Mouse (Mus musculus) neural tube, embryonic 15.5 days (tissue): ENCODE data around the gene Zswim3. TPM values are rescaled to one million over a fixed set of nuclear protein-coding genes. Genes with fewer than 3 reads are reported as not detected.

Source experiments
- polyA plus RNA-seq: library from polyadenylated mRNA; unstranded; fragments of >200 nt; fragmentation: Nextera tagmentation; extraction: Ambion mirVana; gene quantifications from 2 replicates; pipeline ENCODE4 v1.2.1, GENCODE M21; 2015

Zswim3 gene
- polyA plus RNA-seq, 1 experiment from 2014 or later: 16.2 TPM

Other genes starting within 250 kb of the Zswim3 start
- 1.6 and 10.4 TPM in 2 replicates for gene Wfdc2, start 242.7 kb upstream of the Zswim3 start, polyA plus RNA-seq
- not detected in 2 replicates for gene Spint3, start 231.6 kb upstream of the Zswim3 start, polyA plus RNA-seq
- gene Wfdc6a, start 219.7 kb upstream of the Zswim3 start, polyA plus RNA-seq: 0.31 TPM in 1 of 2 replicates, not detected in the other
- not detected in 2 replicates for gene Eppin, start 211.5 kb upstream of the Zswim3 start, polyA plus RNA-seq
- not detected in 2 replicates for gene Wfdc6b, start 191.6 kb upstream of the Zswim3 start, polyA plus RNA-seq
- gene Wfdc8, start 191.5 kb upstream of the Zswim3 start, polyA plus RNA-seq: not detected in 2 replicates
- not detected in 2 replicates for gene Wfdc16, start 166.3 kb upstream of the Zswim3 start, polyA plus RNA-seq
- gene Wfdc10, start 149.1 kb upstream of the Zswim3 start, polyA plus RNA-seq: not detected in 2 replicates
- gene Wfdc9, start 148.5 kb upstream of the Zswim3 start, polyA plus RNA-seq: not detected in 2 replicates
- not detected in 2 replicates for gene Wfdc11, start 131.0 kb upstream of the Zswim3 start, polyA plus RNA-seq
- not detected in 2 replicates for gene Wfdc13, start 120.0 kb upstream of the Zswim3 start, polyA plus RNA-seq
- gene Spint4, start 106.6 kb upstream of the Zswim3 start, polyA plus RNA-seq: not detected in 2 replicates
- not detected in 2 replicates for gene Spint5, start 89.8 kb upstream of the Zswim3 start, polyA plus RNA-seq
- gene Wfdc3, start 59.2 kb upstream of the Zswim3 start, polyA plus RNA-seq: 1.1 and 1.3 TPM in 2 replicates
- gene Dnttip1, start 59.1 kb upstream of the Zswim3 start, polyA plus RNA-seq: 51.0 and 56.4 TPM in 2 replicates
- 42.8 and 134 TPM in 2 replicates for gene Ube2c, start 35.2 kb upstream of the Zswim3 start, polyA plus RNA-seq
- 27.5 and 55.6 TPM in 2 replicates for gene Tnnc2, start 25.1 kb upstream of the Zswim3 start, polyA plus RNA-seq
- 41.3 and 46.6 TPM in 2 replicates for gene Snx21, start 19.3 kb upstream of the Zswim3 start, polyA plus RNA-seq
- 24.1 and 26.4 TPM in 2 replicates for gene Acot8, start 216 bp upstream of the Zswim3 start, polyA plus RNA-seq
- 23.7 and 25.4 TPM in 2 replicates for gene Zswim1, start 17.6 kb downstream of the Zswim3 start, polyA plus RNA-seq
- not detected in 2 replicates for gene Spata25, start 23.4 kb downstream of the Zswim3 start, polyA plus RNA-seq
- gene Ctsa, start 27.8 kb downstream of the Zswim3 start, polyA plus RNA-seq: 99.9 and 113 TPM in 2 replicates
- 6.8 and 7.1 TPM in 2 replicates for gene Neurl2, start 28.4 kb downstream of the Zswim3 start, polyA plus RNA-seq
- 117 and 192 TPM in 2 replicates for gene Pltp, start 52.6 kb downstream of the Zswim3 start, polyA plus RNA-seq
- gene Pcif1, start 74.2 kb downstream of the Zswim3 start, polyA plus RNA-seq: 79.9 and 85.2 TPM in 2 replicates
- 13.3 and 13.8 TPM in 2 replicates for gene Zfp335, start 106.7 kb downstream of the Zswim3 start, polyA plus RNA-seq
- 23.8 and 25.6 TPM in 2 replicates for gene Mmp9, start 135.7 kb downstream of the Zswim3 start, polyA plus RNA-seq
- gene Slc12a5, start 155.7 kb downstream of the Zswim3 start, polyA plus RNA-seq: 53.6 and 61.8 TPM in 2 replicates
- 85.1 TPM in 2 replicates for gene Ncoa5, start 229.8 kb downstream of the Zswim3 start, polyA plus RNA-seq